Mouse (Mus musculus): ENCODE measurements around the gene Itpr2.
A peak's percentile ranks its signal among the peaks of the same experiment; 100 is the strongest.

The Itpr2 gene

DNA sequence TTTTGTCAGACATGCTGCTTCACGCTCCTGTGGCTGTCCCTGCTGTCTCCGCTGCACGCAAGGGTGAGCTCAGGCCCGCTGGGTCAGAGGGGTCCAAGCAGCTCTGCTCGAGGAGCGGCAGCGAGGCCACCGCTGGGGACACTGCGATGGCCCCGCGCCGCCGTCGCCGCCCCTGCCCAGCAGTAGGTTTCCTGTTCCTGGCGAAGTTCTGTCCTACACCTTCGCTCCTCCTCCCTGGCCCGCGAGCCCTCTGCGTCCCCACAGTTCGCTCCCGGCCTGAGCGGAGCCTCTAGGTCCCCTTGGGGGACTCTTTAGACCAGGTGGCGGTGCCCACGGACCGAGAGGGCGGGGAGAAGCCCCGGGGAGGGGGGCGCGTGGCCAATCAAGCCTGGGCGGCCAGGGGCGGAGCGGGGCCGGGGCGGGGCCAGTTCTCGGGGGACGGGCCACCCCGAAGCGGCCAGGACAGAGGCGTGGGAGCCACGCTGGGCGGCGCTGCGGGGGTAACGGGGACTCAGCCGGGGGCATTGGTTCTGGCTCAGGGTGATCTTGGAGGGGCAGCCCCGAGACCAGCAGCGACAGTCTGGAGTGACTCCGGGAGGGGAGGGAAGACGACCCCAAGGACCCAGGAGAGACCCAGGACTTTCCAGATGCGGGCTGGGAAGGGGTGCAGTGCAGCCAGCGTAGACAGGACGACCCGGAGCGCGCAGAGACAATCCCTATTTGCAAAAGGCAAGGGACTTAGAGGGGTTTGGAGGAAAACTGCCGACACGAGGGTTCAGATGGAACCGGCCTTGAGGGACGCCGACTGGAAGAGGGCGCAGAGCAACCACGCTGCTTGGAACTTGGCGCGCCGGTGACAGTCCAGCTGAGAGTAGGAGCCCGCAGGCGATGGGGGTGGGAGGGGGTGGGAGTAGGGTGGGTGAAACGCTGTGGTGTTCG is at the start of gene Itpr2:
Itpr2 (minus strand) TSS at position 358 of the 939 bp plus-strand sequence.
- peak; percentile 45 for ATAC-seq (ENCODE audit: insufficient number of reproducible peaks, low FRiP score, low TSS enrichment)

DNA sequence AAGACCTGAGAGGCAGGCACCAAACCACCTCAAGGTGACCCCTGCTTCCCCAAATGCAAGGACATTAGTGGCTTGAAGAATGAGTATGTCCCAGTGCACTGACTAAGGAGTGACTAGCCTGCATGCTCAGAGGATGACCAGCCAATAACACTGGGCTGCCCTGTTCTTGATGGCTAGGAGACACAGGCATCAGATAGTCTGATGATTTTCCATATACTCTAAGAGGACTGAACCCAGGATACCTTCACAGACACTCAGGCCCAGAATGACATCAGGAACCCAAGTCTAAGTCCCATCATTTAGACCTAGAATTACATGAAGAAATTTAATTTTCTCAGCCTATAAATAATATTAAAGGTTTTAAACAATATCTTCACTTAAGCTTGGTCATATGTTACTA is 49.3 kb upstream of the Itpr2 start:
- ATAC-seq (ENCODE audit: insufficient number of reproducible peaks, low FRiP score, low TSS enrichment): no peak

DNA sequence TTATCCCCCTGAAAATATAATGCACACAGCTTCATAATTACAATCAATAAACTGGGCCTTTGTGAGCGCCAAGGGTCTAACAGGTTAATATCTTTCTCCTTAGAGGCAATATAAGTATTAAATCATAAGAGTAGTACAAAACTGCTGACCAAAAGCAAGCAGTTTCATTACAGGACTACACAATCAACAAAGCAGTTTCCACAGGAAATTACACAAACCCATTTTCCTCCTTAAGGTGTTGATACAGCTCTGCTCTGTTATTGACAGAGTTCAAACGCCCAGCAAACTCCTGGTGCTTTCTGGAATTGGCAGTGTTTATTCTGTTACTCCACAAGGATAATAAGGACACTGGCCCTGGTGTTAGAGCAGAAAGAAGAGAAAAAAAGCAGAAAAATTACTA is 48.4 kb upstream of the Itpr2 start:
- ATAC-seq (ENCODE audit: insufficient number of reproducible peaks, low FRiP score, low TSS enrichment): no peak

DNA sequence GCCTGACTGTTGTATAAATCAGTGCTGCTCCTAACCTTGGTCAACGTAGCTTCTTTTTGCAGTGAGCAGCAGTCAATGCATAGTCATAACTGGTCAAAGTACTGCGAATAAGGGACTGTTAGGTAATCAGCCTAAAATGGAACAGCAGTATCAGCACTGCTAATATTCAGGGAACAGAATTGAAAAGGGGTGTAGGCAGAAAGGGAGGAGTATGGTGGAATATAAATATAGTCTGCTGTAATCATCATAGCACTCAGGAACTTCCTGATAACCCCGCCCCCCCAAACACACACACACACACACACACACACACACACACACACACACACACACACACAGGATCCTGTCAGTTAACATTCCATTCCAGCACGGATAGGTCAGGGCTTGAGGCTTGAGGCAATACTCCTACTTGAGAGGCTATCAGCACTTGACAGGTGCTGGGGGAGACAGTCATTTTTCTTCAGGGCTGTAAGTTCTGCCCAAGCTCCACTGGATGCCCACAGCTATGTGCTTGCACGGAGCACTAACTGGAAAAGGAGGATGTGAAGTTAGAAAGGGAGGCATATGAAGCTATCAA is 43.4 kb upstream of the Itpr2 start:
- no peak for ATAC-seq (ENCODE audit: insufficient number of reproducible peaks, low FRiP score, low TSS enrichment)

DNA sequence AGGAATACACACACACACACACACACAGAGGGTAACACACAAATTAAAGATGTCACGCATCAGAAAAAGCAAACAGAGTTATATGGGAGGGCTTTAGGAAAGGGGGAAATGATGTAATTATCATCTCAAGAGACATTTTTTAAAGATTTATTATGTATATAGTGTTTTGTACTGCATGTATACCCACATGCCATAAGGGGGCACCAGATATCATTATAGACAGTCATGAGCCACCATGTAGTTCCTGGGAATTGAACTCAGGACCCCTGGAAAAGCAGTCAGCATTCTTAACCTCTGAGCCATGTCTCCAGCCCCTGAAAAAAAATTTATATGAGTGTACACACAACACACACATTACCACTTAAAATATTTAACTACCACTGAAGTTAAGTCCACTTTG is 42.6 kb upstream of the Itpr2 start:
- ATAC-seq (ENCODE audit: insufficient number of reproducible peaks, low FRiP score, low TSS enrichment): no peak

DNA sequence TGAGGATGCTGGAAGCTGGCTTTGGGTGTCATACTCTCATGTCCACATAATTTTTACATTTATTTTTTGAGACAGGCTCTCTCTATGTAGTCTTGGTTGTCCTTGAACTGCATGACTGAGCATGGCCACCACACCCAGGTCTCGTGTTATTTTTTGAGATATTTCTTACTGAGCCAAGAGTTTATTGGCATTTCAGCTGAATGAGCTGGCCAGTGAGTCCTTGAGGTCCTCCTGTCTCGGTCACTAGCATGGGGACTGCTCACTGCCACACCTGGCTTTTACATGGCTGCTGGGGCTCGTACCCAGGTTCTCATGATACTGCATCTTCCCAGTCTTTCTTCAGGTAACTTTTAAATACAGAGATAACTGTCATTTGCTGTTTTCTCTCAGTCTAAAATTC is 38.4 kb upstream of the Itpr2 start:
- no peak for ATAC-seq (ENCODE audit: insufficient number of reproducible peaks, low FRiP score, low TSS enrichment)

DNA sequence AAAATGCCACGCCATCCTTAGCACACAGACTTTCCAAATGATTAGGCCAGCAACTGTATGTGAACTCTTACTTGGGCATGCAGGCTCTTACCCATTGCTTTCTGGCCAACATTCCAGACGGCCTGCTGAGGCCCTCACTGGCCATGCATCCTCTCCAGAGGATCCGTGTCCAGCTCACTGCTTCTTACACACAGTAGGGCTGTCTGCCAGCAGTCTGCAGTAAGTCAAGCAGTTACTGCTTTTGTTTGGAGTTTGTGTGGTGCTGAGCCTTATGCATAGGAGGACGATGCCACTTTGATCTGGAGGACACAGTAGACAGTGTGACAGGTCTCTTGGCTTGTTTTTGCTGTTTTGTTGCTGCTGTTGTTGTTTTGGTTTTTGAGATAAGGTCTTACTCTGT is 36.6 kb upstream of the Itpr2 start:
- ATAC-seq (ENCODE audit: insufficient number of reproducible peaks, low FRiP score, low TSS enrichment): no peak

DNA sequence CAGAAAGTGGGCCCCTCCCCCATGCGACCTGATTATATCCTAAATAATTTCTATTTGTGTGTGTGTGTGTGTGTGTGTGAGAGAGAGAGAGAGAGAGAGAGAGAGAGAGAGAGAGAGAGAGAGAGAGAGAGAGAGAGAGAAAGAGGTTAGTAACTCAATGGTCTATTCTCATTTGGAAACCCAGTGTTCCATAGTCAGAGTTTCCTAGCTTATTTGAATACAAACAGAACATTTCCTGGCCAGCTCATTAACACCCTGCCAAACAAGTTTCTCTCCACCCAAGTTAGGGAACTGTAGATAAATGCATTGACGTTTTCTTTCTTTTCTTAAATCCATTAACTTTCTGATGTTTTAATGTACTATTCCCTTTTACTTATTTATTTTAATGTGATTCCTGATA is 36.0 kb upstream of the Itpr2 start:
- no peak for ATAC-seq (ENCODE audit: insufficient number of reproducible peaks, low FRiP score, low TSS enrichment)

DNA sequence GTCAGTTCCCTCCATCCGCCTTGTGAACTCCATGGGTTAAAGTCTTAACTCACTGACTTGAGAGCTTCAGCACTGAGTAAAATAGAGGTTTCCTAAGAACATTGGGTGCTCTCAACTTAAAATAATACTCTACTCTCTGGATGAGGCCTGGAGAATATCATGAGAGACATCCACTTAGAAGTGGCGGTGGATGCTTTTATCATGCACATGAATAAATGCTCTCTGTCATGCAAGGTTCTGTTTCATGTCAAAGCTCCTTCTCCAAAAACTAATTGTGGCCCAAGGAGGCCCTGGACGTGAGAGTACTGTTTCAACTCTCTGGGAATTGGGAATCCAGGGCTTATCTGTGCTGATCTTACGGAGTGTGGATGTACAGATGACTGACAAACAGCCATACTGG is 35.1 kb upstream of the Itpr2 start:
- no peak for ATAC-seq (ENCODE audit: insufficient number of reproducible peaks, low FRiP score, low TSS enrichment)

DNA sequence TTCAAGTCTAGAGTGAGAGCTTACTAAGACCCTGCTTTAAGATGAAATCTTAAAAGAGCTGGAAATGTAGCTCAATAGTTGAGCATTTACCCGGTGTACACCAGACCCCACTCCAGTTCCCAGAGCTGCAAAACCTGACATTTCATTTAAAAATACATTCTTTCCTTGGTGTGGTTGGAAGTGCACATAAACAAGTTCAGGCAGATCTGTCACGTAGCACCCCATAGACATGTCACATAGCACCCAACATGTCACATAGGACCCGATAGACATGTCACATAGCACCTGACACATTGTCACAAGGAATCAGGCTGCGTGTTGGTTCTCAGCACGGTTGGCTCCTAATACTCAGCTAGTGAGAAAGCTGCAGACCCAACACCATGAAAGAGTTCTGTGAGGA is 33.5 kb upstream of the Itpr2 start:
- ATAC-seq (ENCODE audit: insufficient number of reproducible peaks, low FRiP score, low TSS enrichment): no peak

DNA sequence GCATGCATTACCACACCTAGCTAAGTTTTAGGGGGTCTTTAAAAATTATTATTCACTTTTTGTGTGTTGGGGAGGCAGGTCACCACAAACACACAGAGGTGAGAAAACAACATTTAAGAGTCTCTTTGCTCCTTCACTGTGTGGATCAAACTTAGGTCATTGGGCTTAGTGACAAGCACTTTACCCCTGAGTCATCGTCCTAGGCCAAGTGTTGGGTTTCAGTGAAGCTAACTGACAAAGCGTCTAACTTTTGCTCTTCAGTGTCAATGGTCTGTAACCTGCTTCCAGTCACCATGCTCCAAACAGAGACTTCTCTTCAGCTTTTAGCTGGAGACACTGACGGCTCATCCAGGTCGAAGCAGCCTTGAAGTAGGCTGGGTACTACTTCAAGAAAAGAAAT is 31.1 kb upstream of the Itpr2 start:
- no peak for ATAC-seq (ENCODE audit: insufficient number of reproducible peaks, low FRiP score, low TSS enrichment)

DNA sequence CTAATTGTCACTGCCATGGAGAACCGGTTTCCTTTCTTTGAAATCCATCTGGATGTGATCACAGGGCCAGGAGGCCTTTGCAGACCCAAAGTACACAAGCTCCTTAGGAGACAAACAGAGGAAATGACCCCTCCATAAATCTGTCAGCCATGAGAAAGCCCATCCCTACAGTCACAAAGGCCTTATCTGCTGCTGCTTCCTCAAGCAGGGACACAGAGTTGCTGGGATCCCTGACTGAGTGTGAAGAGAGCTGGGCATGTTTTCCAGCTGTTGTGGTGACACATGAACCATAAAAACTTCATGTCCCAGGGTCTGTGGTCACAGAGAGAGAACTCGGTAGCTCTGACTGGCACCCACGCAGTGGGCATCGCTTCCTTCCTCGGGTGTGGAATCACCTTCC is 28.7 kb upstream of the Itpr2 start:
- no peak for ATAC-seq (ENCODE audit: insufficient number of reproducible peaks, low FRiP score, low TSS enrichment)

DNA sequence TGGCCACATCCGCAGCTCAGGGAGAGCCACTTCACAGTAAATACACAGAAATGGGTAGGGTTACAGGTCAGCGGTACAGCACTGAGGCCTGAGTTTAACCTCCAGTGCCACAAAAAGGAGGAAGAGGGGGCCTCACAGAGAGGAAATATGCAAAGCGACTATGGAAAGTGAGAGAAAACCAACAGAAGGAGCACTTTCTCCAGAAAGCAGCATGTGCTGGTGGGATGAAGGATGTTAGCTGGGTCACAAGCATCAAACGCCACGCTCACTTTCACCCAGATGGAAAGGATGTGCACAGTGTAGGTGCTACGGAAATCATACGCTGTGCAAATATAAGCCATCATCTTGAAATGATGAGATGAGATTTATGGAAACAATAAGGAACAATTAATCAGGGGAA is 28.3 kb upstream of the Itpr2 start:
- ATAC-seq (ENCODE audit: insufficient number of reproducible peaks, low FRiP score, low TSS enrichment): no peak

DNA sequence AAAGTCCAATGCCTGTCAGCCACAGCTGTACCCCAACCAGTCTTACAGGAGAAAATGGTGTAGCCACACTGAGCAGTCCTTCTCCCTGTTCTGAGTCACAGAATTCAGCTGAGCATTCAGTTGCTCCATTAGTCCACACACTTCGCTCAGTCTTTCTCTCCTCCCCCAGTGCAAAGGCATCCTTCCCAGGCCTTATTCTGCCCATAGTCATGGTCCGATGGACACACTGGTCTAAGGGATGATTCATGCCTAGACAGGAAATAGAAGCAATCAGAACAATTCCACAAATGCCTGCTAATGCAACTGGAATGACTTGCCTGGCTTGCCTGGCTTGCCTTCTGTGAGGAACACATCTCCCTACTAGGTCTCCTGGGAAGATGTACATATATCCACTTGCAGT is 25.5 kb upstream of the Itpr2 start:
- ATAC-seq (ENCODE audit: insufficient number of reproducible peaks, low FRiP score, low TSS enrichment): no peak

DNA sequence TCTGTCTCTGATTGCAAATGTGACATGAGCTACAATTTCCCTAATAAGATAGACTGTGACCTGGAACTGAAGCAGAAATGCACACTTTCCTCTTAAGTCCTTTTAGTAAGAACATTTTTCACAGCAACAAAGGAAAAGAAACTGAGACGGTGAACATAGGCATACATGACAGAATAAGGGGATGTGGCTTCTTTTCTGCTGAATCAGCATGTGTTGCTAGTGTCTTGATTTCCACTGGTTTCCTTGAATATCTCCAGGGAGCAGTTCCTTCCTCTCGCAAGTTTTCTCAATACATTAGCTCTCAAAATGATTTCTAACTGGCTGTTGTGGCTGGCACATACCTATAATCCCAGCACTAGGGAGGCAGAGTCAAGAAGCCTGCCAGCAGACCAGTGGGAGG is 23.5 kb upstream of the Itpr2 start:
- no peak for ATAC-seq (ENCODE audit: insufficient number of reproducible peaks, low FRiP score, low TSS enrichment)

DNA sequence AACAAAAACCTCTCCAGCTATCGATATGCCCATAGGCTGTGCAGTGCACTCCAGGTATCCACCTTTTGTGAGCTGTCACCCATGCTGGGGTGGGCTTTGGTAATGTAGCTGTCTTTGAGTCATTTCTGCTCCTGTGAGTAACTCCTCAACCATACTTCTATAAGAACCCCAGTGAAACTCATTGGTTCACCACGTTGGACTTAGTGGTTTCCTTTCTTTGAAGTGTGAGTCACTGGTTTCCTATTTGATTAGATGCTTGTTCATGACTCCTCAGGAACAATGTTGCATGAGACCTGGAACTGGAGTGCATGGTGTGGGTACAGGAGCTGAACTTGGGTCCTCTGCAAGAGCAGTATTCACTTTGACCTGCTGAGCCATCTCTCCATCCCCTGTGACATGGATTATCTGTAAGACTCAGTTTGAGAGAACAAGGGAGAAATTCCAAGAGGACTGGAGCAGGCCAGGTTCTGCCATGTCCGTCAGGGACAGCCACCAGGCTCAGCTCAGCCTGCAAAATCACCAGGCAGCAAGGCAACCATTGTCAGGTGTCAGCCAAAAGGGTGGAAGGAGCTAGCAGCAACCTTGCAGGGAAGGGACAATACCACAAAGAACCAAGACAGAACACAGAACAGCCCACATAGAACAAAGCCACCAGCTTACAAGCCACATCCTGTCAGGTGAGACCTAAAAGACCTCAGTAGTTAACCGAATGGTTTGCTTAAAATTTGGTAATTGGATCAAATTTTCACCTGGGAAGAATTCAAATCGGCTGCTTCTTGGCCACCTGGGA is 19.6 kb upstream of the Itpr2 start:
- no peak for ATAC-seq (ENCODE audit: insufficient number of reproducible peaks, low FRiP score, low TSS enrichment)

DNA sequence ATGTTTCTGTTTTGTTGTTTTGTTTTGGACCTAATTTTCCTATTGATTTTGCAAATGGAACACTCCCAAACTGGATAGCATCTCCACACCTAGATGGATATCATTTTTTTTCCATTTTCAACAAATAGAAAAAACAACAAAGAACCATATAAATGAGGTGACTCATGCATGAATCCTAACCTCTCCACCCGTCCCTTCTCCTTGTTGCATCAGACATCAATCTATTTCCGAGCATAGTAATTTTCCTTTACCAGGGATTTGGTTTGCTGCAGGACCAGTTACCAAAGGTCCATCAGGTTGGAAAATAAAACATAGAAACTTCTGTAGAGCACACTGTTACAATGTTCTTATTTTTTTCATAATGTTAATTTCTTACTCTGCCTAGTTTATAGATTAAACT is 17.0 kb upstream of the Itpr2 start:
- ATAC-seq (ENCODE audit: insufficient number of reproducible peaks, low FRiP score, low TSS enrichment): no peak

DNA sequence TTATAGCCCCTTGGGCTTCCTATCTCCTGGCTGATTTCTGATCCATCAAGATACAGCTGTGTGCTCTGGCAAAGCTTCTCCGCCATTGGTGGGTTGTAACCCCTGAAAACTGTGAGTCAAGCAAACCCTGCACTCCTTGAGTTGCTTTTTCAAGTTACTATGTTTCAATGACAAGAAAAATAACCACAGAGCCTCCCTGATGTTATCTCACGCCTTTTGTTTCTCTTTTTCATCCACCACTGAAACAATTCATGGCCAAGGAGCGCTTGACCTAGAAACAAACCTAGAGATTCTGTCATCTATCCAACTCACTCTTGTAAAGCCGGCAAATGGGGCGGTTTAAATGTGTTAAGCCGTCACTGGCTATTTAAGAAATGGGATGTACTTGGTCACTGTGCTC is 13.9 kb upstream of the Itpr2 start:
- ATAC-seq (ENCODE audit: insufficient number of reproducible peaks, low FRiP score, low TSS enrichment): no peak

DNA sequence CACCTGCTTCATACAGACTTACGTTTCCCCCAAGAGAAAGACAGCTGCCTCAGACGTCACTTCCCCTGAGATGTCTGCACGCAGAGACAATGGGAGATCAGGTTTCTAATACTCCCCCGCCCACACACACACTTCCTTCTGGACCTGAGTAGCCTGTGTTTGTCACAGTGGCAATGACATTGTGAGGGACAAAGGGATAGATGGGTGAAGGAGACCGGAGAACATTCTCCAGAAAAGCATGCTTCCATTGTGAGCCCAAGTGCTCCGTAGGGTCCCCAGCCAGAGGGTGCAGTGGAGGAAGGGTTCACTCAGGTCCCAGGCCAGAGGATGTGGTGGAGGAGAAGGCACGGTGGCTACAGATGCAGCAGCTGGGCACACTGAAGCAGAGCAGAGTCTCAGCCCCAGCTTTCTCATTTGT is 12.5 kb upstream of the Itpr2 start:
- no peak for ATAC-seq (ENCODE audit: insufficient number of reproducible peaks, low FRiP score, low TSS enrichment)

DNA sequence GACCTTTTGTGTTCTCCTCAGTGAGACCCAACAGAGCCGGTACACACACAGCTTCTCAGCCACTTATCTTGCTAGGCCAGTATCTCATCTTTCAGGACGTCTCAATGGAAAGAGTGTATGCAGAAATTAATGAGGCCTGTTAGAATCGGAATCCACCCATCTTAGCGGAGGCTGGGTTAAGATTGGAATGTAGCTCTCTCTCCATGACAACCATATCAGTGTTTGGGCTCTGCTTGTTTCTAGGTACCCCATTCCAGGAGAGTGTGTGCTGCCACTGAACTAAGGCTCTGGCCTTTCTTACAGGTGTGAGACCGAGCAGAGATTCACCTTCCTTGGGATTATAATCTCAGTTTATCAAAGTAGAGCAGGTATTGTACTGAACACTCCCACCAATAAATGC is 11.9 kb upstream of the Itpr2 start:
- ATAC-seq (ENCODE audit: insufficient number of reproducible peaks, low FRiP score, low TSS enrichment): no peak

DNA sequence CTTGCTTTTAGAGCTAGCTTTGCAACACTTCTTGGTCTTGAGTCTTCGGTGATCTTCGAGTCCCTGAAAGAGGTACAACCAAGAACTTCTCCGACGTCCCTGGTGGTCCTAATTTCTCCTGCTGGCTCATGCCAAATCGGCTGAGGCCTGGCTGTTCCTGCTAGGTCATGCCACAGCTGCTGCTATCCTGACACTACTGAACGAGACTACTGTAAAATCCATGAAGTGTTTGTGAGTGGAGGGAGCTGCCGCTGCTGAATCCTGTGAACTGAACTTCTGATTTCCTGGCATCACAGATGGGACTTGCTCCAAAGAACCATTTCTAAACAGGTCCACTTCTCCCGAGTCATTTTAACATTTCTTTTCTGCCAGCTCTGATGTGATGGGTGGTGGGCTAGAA is 11.4 kb upstream of the Itpr2 start:
- ATAC-seq (ENCODE audit: insufficient number of reproducible peaks, low FRiP score, low TSS enrichment): no peak
